ENCODE assay signal across 11 mouse cellular contexts in genomic region chr4:55875304-55875703, GRCm38 (mm10).
DNase-seq lines count a peak whose midpoint lies in the region; ATAC-seq lines count a peak whose summit lies in the region.
"Had no signal": no experiment of that assay in that cellular context is flagged by ENCODE, and none has a peak within 500 bp of the region (broad histone marks: within the 10 kb centered on the region; RNA-seq: fewer than 3 reads in every experiment).

No protein-coding gene starts in this region.

- H3K27ac ChIP-seq in heart, embryonic 12.5 days (ENCODE audit: poor library complexity, severe bottlenecking): no peak overlapping the region
- H3K27ac ChIP-seq: heart, embryonic 15.5 days; liver, embryonic 13.5 days had no signal

- H3K9ac ChIP-seq in heart, embryonic 12.5 days: no peak overlapping the region
- H3K9ac ChIP-seq: heart, embryonic 15.5 days; liver, embryonic 13.5 days had no signal

- H3K36me3 ChIP-seq in heart, embryonic 12.5 days: no peaks in the 10 kb centered on the region
- H3K36me3 ChIP-seq: heart, embryonic 15.5 days; liver, embryonic 13.5 days had no signal

- no peak overlapping the region for H3K4me2 ChIP-seq in heart, embryonic 12.5 days
- H3K4me2 ChIP-seq: heart, embryonic 15.5 days; liver, embryonic 13.5 days had no signal

- H3K4me3 ChIP-seq in heart, embryonic 12.5 days: no peak overlapping the region
- H3K4me3 ChIP-seq: heart, embryonic 15.5 days; liver, embryonic 13.5 days had no signal

- no peaks in the 10 kb centered on the region for H3K9me3 ChIP-seq in heart, embryonic 12.5 days (replicated peaks)
- H3K9me3 ChIP-seq: heart, embryonic 15.5 days; liver, embryonic 13.5 days had no signal

- no peaks in the 10 kb centered on the region for H3K4me1 ChIP-seq in heart, embryonic 12.5 days (replicated peaks)
- H3K4me1 ChIP-seq: heart, embryonic 15.5 days; liver, embryonic 13.5 days had no signal

- no peak for ATAC-seq in heart, embryonic 12.5 days (ENCODE audit: insufficient number of reproducible peaks, low FRiP score)
- ATAC-seq in inflammation-experienced regulatory T-cells, adult 6 months: no peak

- WGBS in heart, embryonic 12.5 days: 82% methylated on average over 12 of the region's 12 CpGs

- peak; percentile 98 for DNase-seq in heart, adult 11 months
- DNase-seq in adrenal gland, postnatal 10 days: peak; percentile 46
- DNase-seq in frontal cortex, postnatal 36 days (ENCODE audit: low spot score in 2 of 2): peak; percentile 1 to 9
- peak; percentile 5 to 8 for DNase-seq in layer of hippocampus, postnatal 25 days (ENCODE audit: extremely low spot score in 1 of 2, low spot score in 1 of 2)
- DNase-seq in testis, postnatal 10 days (ENCODE audit: low spot score): no peak
- DNase-seq in natural killer cell, adult 2 months (ENCODE audit: low spot score in 2 of 2): no peak
- DNase-seq: liver, embryonic 13.5 days had no signal

- H3K27me3 ChIP-seq in heart, embryonic 12.5 days (replicated peaks): no peaks in the 10 kb centered on the region
- H3K27me3 ChIP-seq: CH12.LX; heart, embryonic 15.5 days; liver, embryonic 13.5 days had no signal

Comparison
In these comparisons a context has a peak if more than half of its experiments do, and no peak if none do; other contexts are left out.
1. DNase-seq: peak in heart, adult 11 months (single experiment), adrenal gland, postnatal 10 days (single experiment), frontal cortex, postnatal 36 days (2 of 2) and layer of hippocampus, postnatal 25 days (2 of 2); none in testis, postnatal 10 days (single experiment) and natural killer cell, adult 2 months (0 of 2).